Mouse (Mus musculus) hindbrain, postnatal 0 days (tissue): ENCODE results near the gene Prkag2. TPM values are rescaled to one million over a fixed set of nuclear protein-coding genes. Genes with fewer than 3 reads are reported as not detected.

Source experiments
- ATAC-seq: fragments of 200-750 bp; cut with Nextera tagmentation; 2 replicates; pipeline ENCODE4 v1.8.0; 2017; ENCODE audit warnings: mild to moderate bottlenecking, moderate TSS enrichment, moderate library complexity
- DNase-seq: peaks from one replicate; pipeline ENCODE4 v3.0.0-alpha.2; 2015; ENCODE audit warnings: low spot score
- H3K27ac ChIP-seq: fragments of 300-500 bp; sonication (generic); 2 replicates; pipeline ENCODE4 v1.5.1; 2014; ENCODE audit warnings: mild to moderate bottlenecking
- H3K27me3 ChIP-seq: fragments of 300-500 bp; sonication (generic); 2 replicates; pipeline ENCODE4 v1.6.1; 2014; ENCODE audit warnings: low read length, mixed read lengths; ENCODE audit not compliant: insufficient read depth
- H3K36me3 ChIP-seq: fragments of 300-500 bp; sonication (generic); 2 replicates; pipeline ENCODE4 v1.6.1; 2014; ENCODE audit warnings: low read length, mixed read lengths; ENCODE audit not compliant: insufficient read depth
- H3K4me1 ChIP-seq: fragments of 300-500 bp; sonication (generic); 2 replicates; pipeline ENCODE4 v1.6.1; 2014; ENCODE audit warnings: antibody characterized with exemption, low read length, mixed read lengths; ENCODE audit not compliant: insufficient read depth
- H3K4me2 ChIP-seq: fragments of 300-500 bp; sonication (generic); 2 replicates; pipeline ENCODE4 v1.6.1; 2014; ENCODE audit warnings: low read depth, mild to moderate bottlenecking, low read length, moderate library complexity, mixed read lengths
- H3K4me3 ChIP-seq: fragments of 300-500 bp; sonication (generic); 2 replicates; pipeline ENCODE4 v1.5.1; 2014; ENCODE audit warnings: low read length
- H3K9ac ChIP-seq: fragments of 300-500 bp; sonication (generic); replicated peaks from 2 replicates; pipeline ENCODE4 v1.6.1; 2014; ENCODE audit warnings: mild to moderate bottlenecking, low read length, moderate library complexity, mixed read lengths
- H3K9me3 ChIP-seq: fragments of 300-500 bp; sonication (generic); 2 replicates; pipeline ENCODE4 v1.6.1; 2016; ENCODE audit warnings: low read length, mixed read lengths
- CTCF ChIP-seq: IDR thresholded peaks from 2 replicates; pipeline ENCODE4 v1.5.1; 2016; ENCODE audit warnings: antibody characterized with exemption, control low read depth, low read depth
- WGBS: fragments of 180-500 bp; shearing (Covaris S2); extraction: QIAGEN DNeasy Blood & Tissue Kit; methylation state at CpG from one replicate; pipeline ENCODE4 v1.1.7; 2014; 5-methylcytosine and 5-hydroxymethylcytosine counted together
- polyA plus RNA-seq: library from polyadenylated mRNA; unstranded; fragments of >200 nt; fragmentation: Nextera tagmentation; extraction: Ambion mirVana; gene quantifications from 2 replicates; pipeline ENCODE4 v1.2.1, GENCODE M21; 2015
- total RNA-seq: library from RNA; depleted of rRNA; stranded (reverse); fragments of >200 nt; gene quantifications from 2 replicates; pipeline ENCODE4 v1.2.3, GENCODE M21; 2014

Prkag2 gene
- total and polyA plus RNA-seq, 2 experiments from 2014 or later: 38.3 to 86.4 TPM

- H3K27me3 ChIP-seq: no peaks in the 10 kb centered on the region
- peak overlapping the region; percentile 87 for H3K9ac ChIP-seq
- H3K4me2 ChIP-seq: peak overlapping the region; percentile 91
- no peaks in the 10 kb centered on the region for H3K9me3 ChIP-seq
- no peak for TF ChIP-seq CTCF
- H3K36me3 ChIP-seq: no peaks in the 10 kb centered on the region
- ATAC-seq (peak; percentile 34), DNase-seq (no peak)
- peaks cover 12% of the 10 kb centered on the region for H3K4me1 ChIP-seq
- WGBS: under 1% methylated on average over 21 of the region's 21 CpGs
- H3K27ac ChIP-seq: peak overlapping the region; percentile 99
- peak overlapping the region; percentile 68 for H3K4me3 ChIP-seq
Measured at GRCm38 (mm10) chr5:24843103-24843475, 257.4 kb downstream of the Prkag2 start.

DNA sequence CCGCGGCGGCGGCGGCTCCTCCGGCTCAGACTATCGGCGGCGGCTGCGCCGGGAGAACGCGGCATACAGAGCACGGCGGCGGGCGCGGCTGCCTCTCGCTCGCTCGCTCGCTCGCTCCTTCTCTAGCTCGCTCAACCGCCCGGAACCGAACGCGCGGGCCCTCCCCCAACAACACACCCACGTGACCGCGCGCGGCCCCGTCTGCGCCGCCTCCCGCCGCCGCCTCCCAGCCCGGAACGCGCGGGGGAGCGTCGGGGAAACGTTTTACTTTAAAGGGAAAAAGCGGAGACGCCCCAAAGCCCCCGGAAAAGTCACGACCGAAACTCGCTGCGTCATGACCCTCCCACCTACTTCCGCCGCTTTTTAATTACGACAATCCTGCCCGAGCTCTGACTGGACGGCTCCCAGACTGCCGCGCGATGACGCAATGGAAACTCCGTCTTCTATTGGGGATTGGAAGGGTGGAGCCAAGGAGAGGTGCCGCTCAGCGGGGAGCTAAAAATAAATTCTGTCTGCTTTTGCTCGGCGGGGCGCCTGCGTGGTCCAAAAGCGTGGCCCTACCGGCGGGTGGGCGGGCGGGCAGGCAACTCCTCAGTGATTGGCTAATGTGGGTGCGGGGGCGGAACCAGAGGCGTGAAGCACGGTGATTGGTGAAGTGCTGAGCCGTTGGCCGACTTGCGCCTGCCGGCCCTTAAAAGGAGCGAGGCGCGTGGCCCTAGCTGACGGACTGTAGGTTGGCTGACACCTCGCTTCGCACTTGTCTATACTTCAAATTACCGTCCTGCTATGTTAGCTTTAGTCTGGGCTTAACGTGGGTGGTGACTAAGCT lies 258.0 kb downstream of the Prkag2 start, which contains the start of gene Rheb:
Gene Rheb (minus strand): TSS at position 351 of the 829 bp plus-strand sequence.
- ATAC-seq (peak; percentile 98), DNase-seq (peak; percentile 100)
- Histone ChIP-seq H3K4me2 (peak within 1 kb of the TSS; percentile 91), H3K4me1 (peaks cover 12% of the 10 kb centered on the region), H3K36me3 (no peaks in the 10 kb centered on the region), H3K9ac (peak within 1 kb of the TSS; percentile 87), H3K9me3 (no peaks in the 10 kb centered on the region), H3K27ac (peak within 1 kb of the TSS; percentile 99), H3K27me3 (no peaks in the 10 kb centered on the region), H3K4me3 (peak within 1 kb of the TSS; percentile 68)
- WGBS: under 1% methylated on average over 91 of the region's 92 CpGs
- no peak; the same call in 1 of the 2 replicates for TF ChIP-seq CTCF

DNA sequence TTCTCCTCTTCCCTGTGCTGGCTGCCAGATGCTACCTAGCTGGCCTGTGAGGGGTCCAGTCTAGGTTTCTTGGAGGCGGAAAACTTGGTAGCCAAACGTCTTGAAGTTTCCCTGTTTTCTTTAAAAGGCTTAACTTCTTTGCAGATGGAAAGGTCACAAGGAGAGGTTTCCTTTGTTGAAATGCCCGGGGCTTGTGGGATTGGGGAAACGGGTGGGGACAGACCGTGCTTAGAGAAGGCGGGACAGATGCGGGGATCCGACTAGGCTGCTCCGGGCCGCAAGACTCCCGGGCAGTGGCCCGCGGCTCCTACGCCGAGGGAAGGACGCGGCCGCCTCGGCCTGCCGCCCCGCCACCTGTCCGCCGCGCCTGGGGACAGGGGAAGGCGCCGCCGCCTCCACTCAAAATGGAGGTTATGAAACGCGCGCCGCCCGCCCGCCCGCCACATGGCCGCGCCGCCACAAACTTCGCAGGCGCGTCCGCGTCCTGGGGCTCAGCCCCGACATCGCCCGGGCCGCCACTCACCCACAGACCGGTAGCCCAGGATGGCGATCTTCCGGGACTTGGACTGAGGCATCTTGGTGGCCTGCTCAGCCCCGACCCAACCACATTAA lies 258.7 kb downstream of the Prkag2 start:
- Histone ChIP-seq H3K4me2 (peak overlapping the region; percentile 91), H3K9me3 (no peaks in the 10 kb centered on the region), H3K9ac (peak overlapping the region; percentile 87), H3K36me3 (no peaks in the 10 kb centered on the region), H3K4me3 (peak overlapping the region; percentile 68), H3K27me3 (no peaks in the 10 kb centered on the region), H3K27ac (peak overlapping the region; percentile 99), H3K4me1 (peaks cover 12% of the 10 kb centered on the region)
- DNase-seq (peak; percentile 65), ATAC-seq (peak; percentile 38)
- 1% methylated on average over 50 of the region's 50 CpGs for WGBS
- TF ChIP-seq CTCF: no peak

DNA sequence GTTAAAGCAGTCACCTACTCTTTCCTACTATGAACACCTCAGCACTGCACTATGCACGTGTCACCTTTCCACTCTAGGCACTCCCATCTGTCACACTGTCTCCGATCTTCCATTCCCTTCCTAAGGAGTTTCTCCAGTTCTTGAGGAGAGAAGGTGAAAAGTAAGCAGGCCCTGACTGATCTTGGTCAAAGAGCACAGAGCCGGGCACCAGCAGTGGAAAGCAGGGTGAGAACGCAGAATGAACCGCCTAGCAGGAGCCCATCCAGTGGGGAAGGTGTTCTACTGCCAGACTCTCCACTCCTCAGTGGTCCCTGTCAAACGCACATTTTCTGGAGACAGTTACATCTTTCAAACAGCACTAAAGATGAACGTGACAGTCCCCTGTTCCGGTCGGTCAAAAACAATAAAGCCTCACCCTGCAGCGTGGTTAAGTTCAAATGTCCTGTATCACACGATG lies 259.4 kb downstream of the Prkag2 start:
- Histone ChIP-seq H3K4me1 (peaks cover 12% of the 10 kb centered on the region), H3K27me3 (no peaks in the 10 kb centered on the region), H3K36me3 (no peaks in the 10 kb centered on the region), H3K27ac (peak overlapping the region; percentile 99), H3K9ac (peak overlapping the region; percentile 87), H3K4me2 (peak overlapping the region; percentile 91), H3K9me3 (no peaks in the 10 kb centered on the region), H3K4me3 (peak overlapping the region; percentile 68)
- WGBS: 9% methylated on average over 11 of the region's 11 CpGs
- TF ChIP-seq CTCF: no peak
- DNase-seq: no peak
- ATAC-seq: no peak

DNA sequence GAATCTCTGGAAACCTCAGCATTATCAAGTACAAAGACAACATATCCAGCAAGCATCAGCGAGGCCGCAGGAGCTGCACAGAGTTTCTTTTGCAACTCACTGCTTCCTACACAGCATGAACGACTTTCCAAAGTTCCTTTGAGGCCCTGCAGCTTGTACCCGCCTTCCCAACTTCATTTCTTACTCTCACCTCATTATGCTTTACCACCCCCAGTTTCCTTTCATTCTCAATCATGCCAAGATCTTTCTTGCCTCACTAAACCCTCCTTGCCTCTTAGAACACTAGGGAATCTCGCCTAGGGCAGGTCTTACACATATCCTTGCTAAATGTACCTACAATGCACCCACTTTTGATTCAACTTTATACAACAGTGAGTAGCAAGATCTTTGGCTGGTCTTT lies 266.0 kb downstream of the Prkag2 start:
- Histone ChIP-seq H3K27ac (no peak overlapping the region), H3K4me3 (no peak overlapping the region), H3K36me3 (no peaks in the 10 kb centered on the region), H3K4me2 (no peak overlapping the region), H3K27me3 (no peaks in the 10 kb centered on the region), H3K9me3 (no peaks in the 10 kb centered on the region), H3K9ac (no peak overlapping the region), H3K4me1 (no peaks in the 10 kb centered on the region)
- WGBS: 62% methylated on average over 5 of the region's 5 CpGs
- ATAC-seq: no peak
- TF ChIP-seq CTCF: no peak
- DNase-seq: no peak

DNA sequence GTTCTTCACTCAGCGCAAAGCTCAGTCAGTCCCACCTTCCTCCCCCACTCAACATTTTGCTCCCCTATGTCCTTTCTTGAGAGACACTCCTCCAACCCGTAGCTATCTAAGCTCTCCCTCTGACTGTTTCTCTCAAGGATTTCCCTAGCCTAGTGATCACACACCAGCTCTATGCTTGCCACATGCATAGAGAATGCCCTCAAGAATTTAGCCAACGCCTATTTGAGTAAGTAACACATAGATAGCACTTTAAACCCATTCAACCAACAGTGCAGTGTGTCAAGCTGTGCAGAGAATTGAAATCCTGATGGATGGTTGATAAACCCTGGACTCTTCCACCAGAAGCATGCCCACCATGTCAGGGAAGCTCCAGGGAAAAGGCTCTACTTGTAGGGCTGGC lies 268.5 kb downstream of the Prkag2 start:
- Histone ChIP-seq H3K4me3 (no peak overlapping the region), H3K27ac (no peak overlapping the region), H3K4me2 (no peak overlapping the region), H3K4me1 (no peaks in the 10 kb centered on the region), H3K9me3 (no peaks in the 10 kb centered on the region), H3K36me3 (no peaks in the 10 kb centered on the region), H3K27me3 (no peaks in the 10 kb centered on the region), H3K9ac (no peak overlapping the region)
- ATAC-seq: no peak
- no peak for TF ChIP-seq CTCF
- DNase-seq: no peak
- WGBS: 86% methylated on average over 3 of the region's 3 CpGs
